Mouse (Mus musculus) olfactory bulb, adult 2 months (tissue): ENCODE results near the gene 4930432K21Rik.

Experiments
- CTCF ChIP-seq: fragments of 200-500 bp; IDR thresholded peaks from 2 replicates; pipeline ENCODE4 v1.5.1; 2012; ENCODE audit warnings: low read depth, mild to moderate bottlenecking, low read length, moderate library complexity; ENCODE audit not compliant: insufficient read depth
- POLR2A ChIP-seq: fragments of 200-500 bp; IDR thresholded peaks from 2 replicates; pipeline ENCODE4 v1.6.1; 2012; ENCODE audit warnings: mild to moderate bottlenecking, low read depth, low read length, moderate library complexity; ENCODE audit not compliant: insufficient read depth

DNA sequence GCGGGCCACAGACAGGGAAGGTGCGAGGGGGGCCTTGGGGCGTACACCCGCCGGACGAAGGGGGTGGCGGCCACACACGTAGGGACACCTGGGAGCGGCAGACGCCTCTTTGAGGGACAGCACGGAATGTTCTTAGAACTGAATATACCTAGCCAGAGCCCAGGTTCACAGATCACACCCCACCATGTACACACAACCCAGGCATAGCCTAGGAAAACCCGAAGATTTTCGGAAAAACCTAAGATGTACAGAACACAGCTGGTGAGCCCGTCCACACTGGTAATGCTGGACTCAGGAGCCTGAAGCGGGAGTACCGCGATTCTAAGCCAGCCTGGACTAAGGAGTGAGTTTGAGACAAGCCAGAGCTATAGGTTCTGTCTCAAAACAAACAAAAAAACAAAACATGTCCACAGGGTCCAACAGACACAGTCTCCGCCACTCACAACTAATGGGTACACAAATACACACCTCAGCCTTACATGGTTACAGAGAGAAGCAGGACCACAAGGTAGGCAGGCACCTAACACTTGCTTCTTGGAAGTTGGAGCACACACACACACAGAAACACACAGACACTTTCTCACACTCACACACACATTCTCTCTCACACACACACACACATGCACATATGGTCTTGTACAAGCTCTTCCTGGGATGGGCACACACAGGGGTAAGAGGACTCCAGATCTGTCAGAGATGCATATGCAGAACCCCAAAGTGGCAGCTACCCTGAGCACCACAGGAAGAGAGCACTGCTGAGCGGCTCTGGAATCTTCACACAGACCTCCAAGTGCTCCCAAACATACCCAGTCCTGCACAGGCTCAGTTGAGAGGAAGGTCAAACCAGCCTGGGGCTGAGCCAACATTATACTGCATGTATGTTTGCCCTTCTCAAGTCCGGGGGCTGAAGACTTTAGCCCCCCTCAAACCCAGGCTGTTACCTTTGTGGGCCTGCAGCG lies 36.5 kb downstream of the 4930432K21Rik start:
- TF ChIP-seq CTCF (no peak), POLR2A (no peak)
